Mouse (Mus musculus): Measurements from ENCODE around the gene Rfc2.

Rfc2 gene

GRCm38 (mm10) chr5:134567445-134567844 lies 13.7 kb upstream of the Rfc2 start:
- no peak for DNase-seq

- no peak for DNase-seq
These were observed 13.1 kb upstream of the Rfc2 start for GRCm38 (mm10) chr5:134568030-134568429.

- DNase-seq: peak; percentile 41
These were observed 12.1 kb upstream of the Rfc2 start for GRCm38 (mm10) chr5:134568964-134569491.

GRCm38 (mm10) chr5:134571730-134572507 lies 9.2 kb upstream of the Rfc2 start:
- peak; percentile 69 for DNase-seq

- no peak for DNase-seq
These were observed 8.5 kb upstream of the Rfc2 start for GRCm38 (mm10) chr5:134572508-134573214.

GRCm38 (mm10) chr5:134575833-134576232 lies 5.3 kb upstream of the Rfc2 start:
- DNase-seq: no peak

- DNase-seq: no peak
These were observed 4.5 kb upstream of the Rfc2 start for GRCm38 (mm10) chr5:134576517-134577220.

- DNase-seq: no peak
These were observed 3.6 kb upstream of the Rfc2 start for GRCm38 (mm10) chr5:134577534-134577933.

- no peak for DNase-seq
These were observed 2.0 kb upstream of the Rfc2 start for GRCm38 (mm10) chr5:134579135-134579534.

- DNase-seq: peak; percentile 96
These were observed 1.2 kb downstream of the Rfc2 start for GRCm38 (mm10) chr5:134582221-134582907.

GRCm38 (mm10) chr5:134583006-134583883 lies 2.1 kb downstream of the Rfc2 start:
- DNase-seq: no peak

GRCm38 (mm10) chr5:134583884-134584213 lies 2.7 kb downstream of the Rfc2 start:
- DNase-seq: no peak

GRCm38 (mm10) chr5:134584798-134585197 lies 3.6 kb downstream of the Rfc2 start:
- DNase-seq: no peak

- DNase-seq: no peak
These were observed 8.7 kb downstream of the Rfc2 start for GRCm38 (mm10) chr5:134589900-134590299.

- no peak for DNase-seq
These were observed 10.9 kb downstream of the Rfc2 start for GRCm38 (mm10) chr5:134592026-134592581.

- no peak for DNase-seq
These were observed 11.9 kb downstream of the Rfc2 start for GRCm38 (mm10) chr5:134593093-134593492.

- no peak for DNase-seq
These were observed 16.5 kb downstream of the Rfc2 start for GRCm38 (mm10) chr5:134597711-134598110.

- DNase-seq: no peak
These were observed 23.2 kb downstream of the Rfc2 start for GRCm38 (mm10) chr5:134604376-134604775.

GRCm38 (mm10) chr5:134606314-134606713 lies 25.1 kb downstream of the Rfc2 start:
- no peak for DNase-seq

- DNase-seq: no peak
These were observed 26.0 kb downstream of the Rfc2 start for GRCm38 (mm10) chr5:134607121-134607520.

GRCm38 (mm10) chr5:134609916-134610643 lies 28.9 kb downstream of the Rfc2 start:
- DNase-seq: no peak
